Mouse (Mus musculus): ENCODE measurements around the gene Speer4f2.

- TF ChIP-seq CTCF (IDR thresholded peaks at IDR 0.05; ENCODE audit: borderline replicate concordance, insufficient read depth, low read depth, low read length) (no peak), POLR2A (IDR thresholded peaks at IDR 0.05; ENCODE audit: borderline replicate concordance, insufficient read depth, low read length) (no peak)
These were observed 30.6 kb downstream of the Speer4f2 start for GRCm38 (mm10) chr5:17403584-17403983.

All from cerebellum, adult 2 months (tissue).